Mouse (Mus musculus): Measurements from ENCODE around the gene L3mbtl4. TPM values are rescaled to one million over a fixed set of nuclear protein-coding genes. Genes with fewer than 3 reads are reported as not detected.

The L3mbtl4 gene
- polyA plus RNA-seq, 1 experiment, result 2.1 TPM

DNA sequence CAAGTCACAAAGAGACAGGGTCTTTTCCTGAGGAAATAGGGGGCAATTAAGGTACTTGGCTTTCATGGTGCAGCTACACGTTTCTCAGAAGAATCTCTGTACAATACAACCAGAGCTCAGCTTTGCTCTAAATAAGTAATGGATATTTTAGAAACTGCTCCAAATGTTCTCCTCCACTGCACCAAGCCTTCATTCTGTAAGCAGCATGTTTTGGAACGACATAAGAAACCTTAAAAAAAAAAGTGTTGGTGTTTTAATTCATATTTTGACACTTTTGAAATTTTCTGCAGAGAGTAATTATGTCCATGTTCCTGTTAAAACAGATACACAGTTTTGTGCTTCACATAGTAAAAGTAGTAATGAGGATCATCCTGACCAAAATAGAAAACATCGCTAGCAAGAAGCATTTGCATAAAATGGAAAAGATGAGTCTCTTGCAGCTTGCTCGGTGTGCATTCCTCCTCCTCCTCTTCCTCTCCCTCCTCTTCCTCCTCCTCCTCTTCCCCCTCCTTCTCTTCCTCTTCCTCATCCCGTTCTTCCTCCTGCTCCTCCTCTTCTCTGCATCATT lies 369.0 kb downstream of the L3mbtl4 start:
- no peak for DNase-seq (ENCODE audit: low read depth)

DNA sequence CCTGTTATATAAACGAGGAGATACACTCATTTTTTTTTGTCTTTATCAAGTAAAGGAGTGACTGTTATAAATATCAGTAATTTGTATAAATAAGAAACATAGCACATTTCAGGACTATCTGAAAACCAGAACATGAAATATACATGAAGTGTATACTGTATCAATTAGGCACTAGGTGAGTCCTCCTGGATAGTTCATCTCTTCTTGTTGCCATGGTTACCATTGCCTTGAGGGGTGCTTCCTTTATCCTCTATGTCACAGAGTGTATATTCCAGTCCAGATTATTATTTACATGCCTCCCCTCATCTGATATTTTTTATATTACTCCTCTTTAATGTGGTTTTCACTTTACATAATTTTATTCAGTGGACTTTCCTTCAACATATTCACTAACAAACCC lies 392.9 kb downstream of the L3mbtl4 start:
- DNase-seq (ENCODE audit: low read depth), result no peak

DNA sequence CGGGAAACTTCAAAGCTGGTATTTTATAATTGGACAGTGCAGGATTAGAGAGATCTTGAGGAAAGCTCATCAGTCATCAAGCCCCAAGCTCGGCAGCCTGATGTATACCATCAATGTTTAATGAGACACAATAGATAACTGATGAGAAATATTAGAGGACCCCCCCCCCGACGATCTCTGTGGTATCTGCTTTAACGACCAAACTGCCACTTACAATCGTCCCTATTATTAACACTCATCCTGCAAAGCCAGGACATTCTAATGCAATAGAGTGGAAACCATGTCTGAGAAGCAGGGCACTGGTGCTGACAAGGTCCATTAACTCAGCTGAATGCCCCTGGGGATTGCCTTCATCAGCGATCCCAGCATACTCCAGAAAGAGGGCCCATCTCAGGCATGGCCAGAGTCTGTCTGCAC lies 398.5 kb downstream of the L3mbtl4 start:
- DNase-seq (ENCODE audit: low read depth), result no peak

DNA sequence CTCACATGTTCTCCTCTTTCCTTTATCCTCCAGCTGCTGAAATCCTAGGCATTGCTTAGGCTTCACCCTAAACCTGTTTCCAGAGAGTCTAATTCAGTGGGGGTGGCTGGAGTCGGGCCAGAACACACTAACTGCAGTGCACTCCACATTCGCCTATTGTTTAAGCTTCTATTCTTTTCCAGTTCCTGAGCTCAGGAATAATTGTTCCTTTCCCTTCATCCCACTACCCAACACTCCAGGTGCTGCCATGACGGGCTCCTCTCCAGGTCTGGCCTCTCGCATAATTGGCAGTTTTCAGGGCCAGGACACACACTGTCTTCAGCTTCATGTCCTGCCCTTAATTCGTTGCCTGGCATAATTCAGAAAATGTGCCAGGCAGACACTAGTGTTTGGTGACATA lies 437.1 kb downstream of the L3mbtl4 start:
- no peak for DNase-seq (ENCODE audit: low read depth)

DNA sequence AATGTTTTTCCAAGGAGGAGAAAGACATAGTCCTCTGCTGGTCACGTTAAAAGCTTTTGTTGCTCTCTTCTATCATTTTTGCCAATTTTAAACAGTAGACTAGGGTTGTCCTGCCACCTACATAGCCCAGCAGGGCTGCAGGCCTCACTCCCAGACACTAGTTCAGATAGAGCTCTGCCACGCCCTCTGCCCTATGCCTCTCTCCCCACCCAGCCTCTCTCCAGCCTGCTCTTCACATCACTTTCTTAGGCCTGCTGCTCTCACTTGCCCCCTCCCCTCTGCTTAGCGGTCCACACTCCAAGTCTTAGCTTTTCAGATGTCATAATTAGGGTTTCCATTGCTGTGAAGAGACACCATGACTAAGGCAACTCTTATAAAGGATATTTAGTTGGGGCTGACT lies 437.8 kb downstream of the L3mbtl4 start:
- DNase-seq (ENCODE audit: low read depth), result no peak

DNA sequence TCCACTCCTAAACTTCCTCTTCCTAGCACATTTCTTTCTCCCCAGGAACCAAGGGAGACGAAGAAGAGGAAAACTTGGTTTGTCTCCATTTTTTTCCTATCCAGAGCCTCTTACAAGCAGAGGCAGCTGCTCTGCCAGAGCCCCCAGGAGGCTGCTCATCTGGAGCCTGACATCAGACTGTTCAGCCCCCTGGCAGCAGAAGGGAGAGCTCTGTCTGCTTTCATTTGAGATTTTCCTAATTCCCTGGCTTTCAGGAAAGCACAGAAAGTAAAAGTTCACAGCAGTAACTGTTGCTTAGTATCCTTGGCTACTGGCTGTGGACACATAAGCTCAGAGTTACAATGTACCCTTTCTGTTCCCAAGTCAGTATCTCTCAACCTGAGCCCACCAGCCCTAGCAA lies 474.7 kb downstream of the L3mbtl4 start:
- no peak for DNase-seq (ENCODE audit: low read depth)

DNA sequence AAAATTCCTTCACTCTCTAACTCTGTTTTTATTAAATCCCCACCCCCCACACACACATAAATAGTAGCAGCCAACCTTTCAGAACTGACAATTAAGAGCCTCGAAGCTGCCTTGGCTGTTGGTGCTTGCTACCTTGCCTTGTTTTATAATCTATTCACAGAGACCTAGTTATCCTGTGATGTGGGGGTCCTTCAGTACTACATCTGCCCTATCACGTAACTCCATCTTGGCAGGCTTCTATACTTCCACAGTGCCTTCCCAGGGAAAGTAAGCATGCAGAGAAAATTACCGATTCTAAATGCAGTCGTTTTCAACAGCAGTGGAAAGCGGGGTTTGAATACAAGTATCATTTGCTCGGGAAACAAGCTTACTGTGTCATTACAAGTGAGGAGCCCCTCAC lies 476.9 kb downstream of the L3mbtl4 start:
- DNase-seq (ENCODE audit: low read depth), result no peak

DNA sequence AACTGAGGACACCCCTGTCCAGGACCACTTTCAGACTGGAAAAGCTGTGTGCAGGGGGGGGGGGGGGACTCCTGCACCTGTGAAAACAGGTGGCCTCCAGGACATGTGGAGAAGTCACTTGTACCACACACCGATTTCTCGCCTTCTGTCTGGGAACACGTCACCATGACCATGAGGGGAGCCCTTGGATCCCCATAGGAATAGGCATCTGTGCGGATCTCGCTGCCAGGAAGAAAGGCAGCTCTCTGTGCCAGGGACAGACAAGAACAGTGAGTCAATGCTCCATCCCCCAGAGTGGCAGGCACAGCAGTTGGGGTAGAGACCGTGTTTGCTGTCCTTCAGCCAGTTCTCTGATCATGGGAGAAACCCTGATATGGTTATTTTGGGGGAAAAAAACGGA lies 479.5 kb downstream of the L3mbtl4 start:
- DNase-seq (ENCODE audit: low read depth), result no peak

DNA sequence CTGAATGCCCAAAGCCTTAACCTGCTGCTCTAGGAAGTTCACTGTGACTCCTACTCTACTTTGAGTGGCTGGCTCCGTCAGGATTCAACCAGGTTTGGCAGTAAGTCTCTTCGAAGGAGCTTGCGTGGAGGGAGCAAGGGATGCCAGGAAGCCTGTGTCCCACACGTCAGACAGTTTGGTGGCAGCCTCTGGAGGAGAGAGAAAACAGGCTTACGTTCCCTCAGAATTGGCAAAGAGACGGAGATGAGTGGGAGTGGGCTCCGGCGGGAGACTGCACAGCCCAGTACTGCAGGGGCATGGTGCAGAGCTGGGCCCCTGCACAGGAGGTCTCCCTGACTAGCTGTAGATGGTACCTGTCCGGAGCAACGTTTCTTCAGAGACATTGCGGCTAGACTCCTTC lies 481.2 kb downstream of the L3mbtl4 start:
- no peak for DNase-seq (ENCODE audit: low read depth)

DNA sequence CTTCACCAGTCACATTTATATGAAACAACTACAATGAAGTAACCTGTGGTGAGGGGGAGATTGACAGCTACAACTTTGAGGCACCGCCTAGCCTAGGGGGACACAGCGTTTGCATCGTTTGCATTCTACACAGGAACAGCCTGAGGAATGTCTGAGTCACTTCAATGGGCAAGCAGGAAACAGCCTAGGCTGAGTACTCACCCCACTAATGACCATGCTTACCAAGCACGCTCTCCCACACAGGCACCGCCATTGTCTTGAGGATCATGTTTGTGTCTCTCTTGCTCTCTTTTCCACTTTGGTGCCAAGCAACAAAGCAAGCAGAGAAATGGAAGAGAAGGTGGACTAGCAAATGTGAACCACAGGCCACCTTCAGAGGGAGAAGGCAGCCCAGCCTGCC lies 484.8 kb downstream of the L3mbtl4 start:
- DNase-seq (ENCODE audit: low read depth), result no peak

DNA sequence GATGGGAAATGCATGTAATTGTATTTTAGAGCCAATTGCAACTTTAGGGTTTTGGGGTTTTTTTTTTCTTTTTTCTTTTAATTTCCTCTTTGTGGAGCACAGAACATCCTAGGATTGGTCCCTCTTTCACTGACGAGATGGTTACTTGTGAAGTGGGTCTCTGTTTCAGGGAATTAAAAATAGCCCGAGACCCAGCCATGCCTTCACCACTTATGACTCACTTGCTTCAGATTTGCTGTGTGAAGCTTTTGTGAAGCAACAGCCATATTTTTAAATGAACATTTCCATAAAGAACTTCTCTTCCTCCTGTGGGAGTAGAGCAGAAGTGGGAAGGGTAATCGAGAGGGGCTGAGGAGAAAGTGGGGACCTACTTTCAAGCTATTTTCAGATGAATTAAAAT lies 485.3 kb downstream of the L3mbtl4 start:
- no peak for DNase-seq (ENCODE audit: low read depth)

DNA sequence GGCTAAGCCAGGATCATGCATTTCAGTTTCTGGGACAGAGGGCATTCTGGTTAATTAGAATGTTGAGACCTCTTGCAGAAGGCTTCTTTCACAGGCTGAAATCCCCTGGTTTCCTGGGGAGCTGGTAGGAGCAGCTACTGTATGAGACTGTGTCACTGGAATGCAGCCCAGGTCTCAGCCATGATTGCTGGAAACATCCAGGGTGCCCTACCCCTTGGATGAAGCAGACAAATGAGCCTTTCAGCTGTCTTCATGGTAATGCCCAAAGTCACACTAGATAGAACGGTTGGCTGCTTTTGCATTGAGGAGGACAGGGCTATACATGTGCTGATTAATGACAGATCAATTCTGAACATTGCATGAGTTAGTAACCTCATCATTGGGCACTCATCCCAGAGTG lies 486.4 kb downstream of the L3mbtl4 start:
- no peak for DNase-seq (ENCODE audit: low read depth)

DNA sequence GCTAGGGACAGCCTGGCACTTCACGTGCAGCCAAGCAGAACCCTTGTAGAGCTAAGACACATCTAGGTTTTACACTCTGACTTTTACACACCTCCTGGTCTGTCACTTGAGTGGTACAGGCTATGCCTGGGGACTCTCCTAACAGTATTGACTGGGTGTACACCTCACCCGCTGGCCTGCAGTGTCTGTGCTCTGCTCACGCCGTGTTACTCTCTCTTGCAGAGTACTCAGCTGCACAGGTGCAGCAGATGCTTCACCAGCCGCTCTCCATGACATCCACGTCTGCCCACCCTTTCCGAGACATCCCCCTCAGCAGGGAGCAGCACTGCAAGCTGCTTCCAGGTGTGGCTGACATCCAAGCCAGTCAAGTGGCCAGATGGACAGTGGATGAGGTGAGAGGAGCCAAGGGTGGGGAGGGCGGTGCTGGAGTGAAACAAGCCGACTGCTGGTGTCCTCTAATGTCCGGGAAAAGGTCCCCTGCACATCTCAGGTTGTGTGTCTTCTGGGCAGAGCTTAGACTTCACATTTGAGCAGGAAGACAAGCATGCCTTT lies 490.8 kb downstream of the L3mbtl4 start:
- DNase-seq (ENCODE audit: low read depth), result no peak

DNA sequence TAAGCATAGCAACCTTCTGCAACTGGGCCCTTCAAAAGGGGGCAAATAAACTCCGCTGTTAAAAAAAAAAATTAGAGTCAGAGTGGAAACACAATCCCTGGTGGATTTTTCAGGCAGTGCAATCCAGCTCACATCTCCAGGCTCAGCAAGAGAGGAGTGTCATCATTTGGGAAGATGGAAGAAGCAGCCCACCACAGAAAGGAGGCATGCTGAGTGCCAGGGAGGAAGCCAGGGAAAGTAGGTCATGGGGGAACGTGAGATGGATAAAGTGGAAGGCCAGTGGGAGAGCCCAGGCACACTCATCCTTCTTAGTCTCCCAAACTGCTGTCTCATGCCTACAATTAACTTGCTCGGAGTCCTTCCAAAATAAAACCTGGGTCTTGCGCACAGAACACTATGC lies 496.0 kb downstream of the L3mbtl4 start:
- no peak for DNase-seq (ENCODE audit: low read depth)

DNA sequence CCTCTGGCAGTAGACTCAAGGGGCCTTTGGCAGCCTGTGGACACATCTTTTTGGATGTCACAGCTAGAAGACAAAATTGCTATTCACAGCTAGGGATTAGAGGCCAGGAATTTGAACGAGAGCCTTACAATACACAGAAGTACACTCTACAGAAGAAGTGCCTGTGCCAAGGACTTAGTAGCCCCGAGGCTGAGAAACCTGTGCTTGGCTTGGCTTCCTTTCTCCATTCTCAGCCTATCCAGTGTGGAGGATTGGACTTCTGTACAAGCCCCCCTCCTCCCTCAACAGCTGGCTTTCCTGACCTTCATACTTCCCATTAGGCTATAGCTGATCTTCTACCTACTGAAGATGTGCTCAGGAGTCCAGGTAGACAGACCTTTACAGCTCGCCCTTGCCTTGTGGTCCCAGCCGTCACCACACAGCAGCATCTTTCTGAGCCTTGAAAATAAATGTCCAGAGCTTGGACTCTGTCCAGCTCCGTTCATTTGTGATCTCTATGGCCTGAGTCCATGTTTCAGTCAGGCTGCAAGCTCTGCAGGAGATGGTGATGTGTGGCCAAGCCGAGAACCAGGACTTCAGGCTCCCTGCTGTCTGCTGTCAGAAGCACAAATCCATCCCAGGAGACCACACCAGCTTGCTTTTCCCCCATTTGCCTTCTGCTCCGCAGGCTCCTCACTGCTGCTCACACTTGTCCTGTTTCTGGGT lies 497.6 kb downstream of the L3mbtl4 start:
- no peak for DNase-seq (ENCODE audit: low read depth)

DNA sequence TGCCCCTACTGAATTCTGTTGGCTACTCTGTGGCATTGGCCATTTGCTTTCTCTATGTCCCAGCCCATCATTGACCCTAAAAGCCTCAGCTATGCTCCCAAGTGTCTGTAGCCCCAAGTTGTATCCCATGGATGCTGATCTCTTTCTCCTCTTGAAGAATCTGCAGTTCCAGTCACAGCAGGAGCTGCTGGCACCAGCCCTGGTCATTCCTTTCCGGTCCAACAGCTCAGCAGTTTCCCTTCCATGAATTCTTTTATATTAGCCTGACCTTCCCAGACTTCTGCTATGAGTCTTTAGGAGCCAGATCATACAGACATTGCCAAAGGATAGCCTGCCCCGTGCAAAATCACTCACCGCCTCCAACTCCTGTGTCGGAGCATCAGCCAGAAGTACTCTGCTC lies 520.1 kb downstream of the L3mbtl4 start:
- no peak for DNase-seq (ENCODE audit: low read depth)

DNA sequence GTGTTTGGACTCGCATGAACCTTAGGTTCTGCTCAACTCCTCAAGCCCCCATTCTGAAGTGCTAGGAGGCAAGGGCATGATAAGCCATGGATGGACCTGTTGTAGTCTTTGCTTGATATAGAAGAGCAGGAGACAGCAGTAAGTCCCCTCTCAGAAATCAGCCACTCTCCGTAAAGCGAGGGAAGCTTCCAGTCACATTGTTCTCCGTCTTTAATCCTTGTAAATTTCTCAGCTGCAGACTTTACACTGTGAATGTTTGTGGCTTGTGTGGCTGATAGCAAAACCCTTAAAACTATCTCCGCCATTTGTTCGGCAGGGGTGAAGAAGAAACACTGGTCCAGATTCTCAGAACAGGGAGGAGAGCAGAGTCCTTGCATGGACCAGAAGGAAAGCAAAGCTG lies 552.7 kb downstream of the L3mbtl4 start, which contains the start of gene Tmem200c:
Gene Tmem200c (plus strand): TSS at position 301 of the 400 bp plus-strand sequence.
- DNase-seq (ENCODE audit: low read depth), result no peak

Measured in gonadal fat pad, adult 2 months (tissue).